Mouse (Mus musculus): ENCODE data around the gene Nfe2l2. TPM values are rescaled to one million over a fixed set of nuclear protein-coding genes. Genes with fewer than 3 reads are reported as not detected.

Gene Nfe2l2
- polyA plus RNA-seq, 1 experiment from 2014 or later = 12.1 TPM

GRCm38 (mm10) chr2:75676567-75676966, 27.9 kb downstream of the Nfe2l2 start:
- H3K27ac ChIP-seq (replicated peaks) = no peak overlapping the region
- H3K27me3 ChIP-seq (replicated peaks) = no peaks in the 10 kb centered on the region
- H3K9me3 ChIP-seq (replicated peaks) = no peaks in the 10 kb centered on the region
- H3K9ac ChIP-seq (replicated peaks) = no peak overlapping the region
- H3K36me3 ChIP-seq = no peaks in the 10 kb centered on the region
- H3K4me2 ChIP-seq = no peak overlapping the region
- H3K4me3 ChIP-seq (replicated peaks) = no peak overlapping the region
- no peak for ATAC-seq (ENCODE audit: low FRiP score)
- 59% methylated on average over 14 of the region's 14 CpGs for WGBS
- H3K4me1 ChIP-seq = no peaks in the 10 kb centered on the region

GRCm38 (mm10) chr2:75672561-75672960, 31.9 kb downstream of the Nfe2l2 start:
- Histone ChIP-seq H3K4me1 (no peaks in the 10 kb centered on the region), H3K27me3 (replicated peaks) (no peaks in the 10 kb centered on the region), H3K36me3 (no peaks in the 10 kb centered on the region), H3K4me3 (replicated peaks) (no peak overlapping the region), H3K4me2 (no peak overlapping the region), H3K27ac (replicated peaks) (no peak overlapping the region), H3K9ac (replicated peaks) (no peak overlapping the region), H3K9me3 (replicated peaks) (no peaks in the 10 kb centered on the region)
- 75% methylated on average over 3 of the region's 3 CpGs for WGBS
- no peak for ATAC-seq (ENCODE audit: low FRiP score)

- H3K4me1 ChIP-seq = no peaks in the 10 kb centered on the region
- H3K9me3 ChIP-seq (replicated peaks) = no peaks in the 10 kb centered on the region
- no peak for ATAC-seq (ENCODE audit: low FRiP score)
- no peaks in the 10 kb centered on the region for H3K36me3 ChIP-seq
- no peak overlapping the region for H3K4me3 ChIP-seq (replicated peaks)
- H3K4me2 ChIP-seq = no peak overlapping the region
- WGBS = 80% methylated on average over 2 of the region's 2 CpGs
- no peak overlapping the region for H3K27ac ChIP-seq (replicated peaks)
- H3K27me3 ChIP-seq (replicated peaks) = no peaks in the 10 kb centered on the region
- no peak overlapping the region for H3K9ac ChIP-seq (replicated peaks)
Observed at GRCm38 (mm10) chr2:75671337-75671660, 33.1 kb downstream of the Nfe2l2 start.

- ATAC-seq (ENCODE audit: low FRiP score) = no peak
- Histone ChIP-seq H3K9me3 (replicated peaks) (no peaks in the 10 kb centered on the region), H3K36me3 (no peaks in the 10 kb centered on the region), H3K27me3 (replicated peaks) (no peaks in the 10 kb centered on the region), H3K4me1 (no peaks in the 10 kb centered on the region), H3K4me3 (replicated peaks) (no peak overlapping the region), H3K4me2 (no peak overlapping the region), H3K27ac (replicated peaks) (no peak overlapping the region), H3K9ac (replicated peaks) (no peak overlapping the region)
- 82% methylated on average over 6 of the region's 6 CpGs for WGBS
Observed at GRCm38 (mm10) chr2:75670446-75671336, 33.8 kb downstream of the Nfe2l2 start.

GRCm38 (mm10) chr2:75669491-75670445, 34.7 kb downstream of the Nfe2l2 start:
- H3K4me3 ChIP-seq (replicated peaks) = no peak overlapping the region
- ATAC-seq (ENCODE audit: low FRiP score) = no peak
- 47% methylated on average over 14 of the region's 14 CpGs for WGBS

GRCm38 (mm10) chr2:75661106-75661505, 43.3 kb downstream of the Nfe2l2 start:
- peak overlapping the region; percentile 64 for H3K4me2 ChIP-seq
- H3K27me3 ChIP-seq (replicated peaks) = no peaks in the 10 kb centered on the region
- no peak overlapping the region for H3K27ac ChIP-seq (replicated peaks)
- H3K4me3 ChIP-seq (replicated peaks) = peak overlapping the region; percentile 72
- WGBS = 48% methylated on average over 2 of the region's 2 CpGs
- H3K36me3 ChIP-seq = peaks cover 26% of the 10 kb centered on the region
- peak overlapping the region; percentile 81; the same call in 1 of the 2 replicates for H3K9ac ChIP-seq (replicated peaks)
- H3K4me1 ChIP-seq = peaks cover 22% of the 10 kb centered on the region
- no peak for ATAC-seq (ENCODE audit: low FRiP score)
- H3K9me3 ChIP-seq (replicated peaks) = no peaks in the 10 kb centered on the region

More at GRCm38 (mm10) chr2:75669491-75670445, 34.7 kb downstream of the Nfe2l2 start:
- no peaks in the 10 kb centered on the region for H3K9me3 ChIP-seq (replicated peaks)
- H3K4me2 ChIP-seq = no peak overlapping the region
- no peak overlapping the region for H3K27ac ChIP-seq (replicated peaks)
- no peak overlapping the region for H3K9ac ChIP-seq (replicated peaks)
- H3K27me3 ChIP-seq (replicated peaks) = no peaks in the 10 kb centered on the region
- H3K4me1 ChIP-seq = no peaks in the 10 kb centered on the region
- peaks cover 4% of the 10 kb centered on the region for H3K36me3 ChIP-seq

- peak overlapping the region; percentile 64 for H3K4me2 ChIP-seq
- no peak for ATAC-seq (ENCODE audit: low FRiP score)
- H3K27ac ChIP-seq (replicated peaks) = 0 out of 2 replicates have a peak overlapping the region, but pooled peaks have one; percentile 99
- H3K4me3 ChIP-seq (replicated peaks) = peak overlapping the region; percentile 72
- 4% methylated on average over 15 of the region's 15 CpGs for WGBS
- peak overlapping the region; percentile 81 for H3K9ac ChIP-seq (replicated peaks)
- no peaks in the 10 kb centered on the region for H3K9me3 ChIP-seq (replicated peaks)
- H3K27me3 ChIP-seq (replicated peaks) = no peaks in the 10 kb centered on the region
- H3K4me1 ChIP-seq = peaks cover 22% of the 10 kb centered on the region
- H3K36me3 ChIP-seq = peaks cover 26% of the 10 kb centered on the region
Observed at GRCm38 (mm10) chr2:75660255-75660948, 44.0 kb downstream of the Nfe2l2 start.

- Histone ChIP-seq H3K27me3 (replicated peaks) (no peaks in the 10 kb centered on the region), H3K9me3 (replicated peaks) (no peaks in the 10 kb centered on the region), H3K4me3 (replicated peaks) (peak overlapping the region; percentile 72), H3K4me2 (peak overlapping the region; percentile 64), H3K9ac (replicated peaks) (peak overlapping the region; percentile 81), H3K36me3 (peaks cover 20% of the 10 kb centered on the region), H3K27ac (replicated peaks) (peak overlapping the region; percentile 99), H3K4me1 (peaks cover 22% of the 10 kb centered on the region)
- ATAC-seq (ENCODE audit: low FRiP score) = peak; percentile 82
- under 1% methylated on average over 43 of the region's 47 CpGs for WGBS
Observed at GRCm38 (mm10) chr2:75659629-75659960, 44.8 kb downstream of the Nfe2l2 start.

- WGBS = under 1% methylated on average over 77 of the region's 102 CpGs
- H3K4me1 ChIP-seq = peaks cover 22% of the 10 kb centered on the region
- peak within 1 kb of the TSS; percentile 86 for H3K9ac ChIP-seq (replicated peaks)
- peak within 1 kb of the TSS; percentile 68 for H3K4me2 ChIP-seq
- H3K27ac ChIP-seq (replicated peaks) = peak within 1 kb of the TSS; percentile 99
- no peaks in the 10 kb centered on the region for H3K27me3 ChIP-seq (replicated peaks)
- peak; percentile 97 for ATAC-seq (ENCODE audit: low FRiP score)
- peak within 1 kb of the TSS; percentile 72 for H3K4me3 ChIP-seq (replicated peaks)
- H3K9me3 ChIP-seq (replicated peaks) = no peaks in the 10 kb centered on the region
- H3K36me3 ChIP-seq = peaks cover 16% of the 10 kb centered on the region
Observed at GRCm38 (mm10) chr2:75658727-75659628, 45.5 kb downstream of the Nfe2l2 start, which contains the start of gene Hnrnpa3. TSS of gene Hnrnpa3 (plus strand) at chr2:75659261.

GRCm38 (mm10) chr2:75657907-75658691, 46.3 kb downstream of the Nfe2l2 start:
- Histone ChIP-seq H3K4me2 (peak overlapping the region; percentile 68), H3K4me3 (replicated peaks) (peak overlapping the region; percentile 72), H3K9ac (replicated peaks) (peak overlapping the region; percentile 86), H3K27ac (replicated peaks) (peak overlapping the region; percentile 99), H3K36me3 (peaks cover 8% of the 10 kb centered on the region), H3K9me3 (replicated peaks) (no peaks in the 10 kb centered on the region), H3K4me1 (peaks cover 22% of the 10 kb centered on the region), H3K27me3 (replicated peaks) (no peaks in the 10 kb centered on the region)
- WGBS = 2% methylated on average over 18 of the region's 18 CpGs
- no peak for ATAC-seq (ENCODE audit: low FRiP score)
